In genomic region chr9:30456250-30456649, GRCm38 (mm10) we compare ENCODE assay signal across 26 mouse cellular contexts. TPM values are rescaled to one million over a fixed set of nuclear protein-coding genes. Genes with fewer than 3 reads are reported as not detected.
A peak's percentile ranks its signal among the peaks of the same experiment; 100 is the strongest.
DNase-seq lines count a peak whose midpoint lies in the region; ATAC-seq and TF ChIP-seq lines count a peak whose summit lies in the region.
"Had no signal": no experiment of that assay in that cellular context is flagged by ENCODE, and none has a peak within 500 bp of the region (broad histone marks: within the 10 kb centered on the region; RNA-seq: fewer than 3 reads in every experiment).

No protein-coding gene starts in this region.

- H3K9me3 ChIP-seq in heart, embryonic 12.5 days (replicated peaks), result no peaks in the 10 kb centered on the region
- H3K9me3 ChIP-seq in heart, postnatal 0 days (replicated peaks; ENCODE audit: control insufficient read depth, low read length), result no peaks in the 10 kb centered on the region
- no peaks in the 10 kb centered on the region for H3K9me3 ChIP-seq in kidney, embryonic 14.5 days (ENCODE audit: control insufficient read depth, low read length)
- H3K9me3 ChIP-seq: embryonic facial prominence, embryonic 10.5 days; embryonic facial prominence, embryonic 15.5 days; forebrain, embryonic 13.5 days; hindbrain, embryonic 12.5 days; intestine, embryonic 15.5 days; limb, embryonic 10.5 days; limb, embryonic 15.5 days; liver, embryonic 15.5 days; stomach, embryonic 15.5 days had no signal

- H3K4me1 ChIP-seq in heart, embryonic 12.5 days (replicated peaks), result peaks cover 30% of the 10 kb centered on the region
- H3K4me1 ChIP-seq in heart, postnatal 0 days (ENCODE audit: control insufficient read depth, insufficient read depth), result peaks cover 25% of the 10 kb centered on the region; the same call in 1 of the 2 replicates
- no peaks in the 10 kb centered on the region for H3K4me1 ChIP-seq in kidney, embryonic 14.5 days (ENCODE audit: control insufficient read depth, insufficient read depth, low read length)
- H3K4me1 ChIP-seq: embryonic facial prominence, embryonic 10.5 days; embryonic facial prominence, embryonic 15.5 days; forebrain, embryonic 13.5 days; hindbrain, embryonic 12.5 days; intestine, embryonic 15.5 days; limb, embryonic 10.5 days; limb, embryonic 15.5 days; liver, embryonic 15.5 days; stomach, embryonic 15.5 days had no signal

- H3K36me3 ChIP-seq in heart, embryonic 12.5 days, result peaks cover 25% of the 10 kb centered on the region
- H3K36me3 ChIP-seq in heart, postnatal 0 days (replicated peaks; ENCODE audit: control insufficient read depth, insufficient read depth, low read length), result peaks cover 18% of the 10 kb centered on the region
- peaks cover 8% of the 10 kb centered on the region; the same call in 1 of the 2 replicates for H3K36me3 ChIP-seq in kidney, embryonic 14.5 days (ENCODE audit: control insufficient read depth, insufficient read depth, low read length)

- TF ChIP-seq CTCF in heart, postnatal 0 days (IDR thresholded peaks at IDR 0.05; ENCODE audit: low read depth), result no peak

- WGBS in heart, embryonic 12.5 days, result 54% methylated on average over 6 of the region's 6 CpGs
- WGBS in heart, postnatal 0 days, result 53% methylated on average over 6 of the region's 6 CpGs
- 76% methylated on average over 6 of the region's 6 CpGs for WGBS in kidney, embryonic 14.5 days

- no peak overlapping the region for H3K4me3 ChIP-seq in heart, embryonic 12.5 days
- H3K4me3 ChIP-seq in heart, postnatal 0 days (ENCODE audit: low read depth, low read length), result no peak overlapping the region
- no peak overlapping the region for H3K4me3 ChIP-seq in kidney, embryonic 14.5 days (ENCODE audit: low read length)
- H3K4me3 ChIP-seq: embryonic facial prominence, embryonic 10.5 days; embryonic facial prominence, embryonic 15.5 days; forebrain, embryonic 13.5 days; hindbrain, embryonic 12.5 days; intestine, embryonic 15.5 days; limb, embryonic 10.5 days; limb, embryonic 15.5 days; liver, embryonic 15.5 days; stomach, embryonic 15.5 days had no signal

- no peak overlapping the region for H3K4me2 ChIP-seq in heart, embryonic 12.5 days
- no peak overlapping the region for H3K4me2 ChIP-seq in heart, postnatal 0 days (ENCODE audit: low read depth, low read length)
- no peak overlapping the region for H3K4me2 ChIP-seq in kidney, embryonic 14.5 days (replicated peaks; ENCODE audit: low read depth, low read length)
- H3K4me2 ChIP-seq: embryonic facial prominence, embryonic 15.5 days; forebrain, embryonic 13.5 days; hindbrain, embryonic 12.5 days; intestine, embryonic 15.5 days; limb, embryonic 15.5 days; liver, embryonic 15.5 days; midbrain, embryonic 11.5 days; stomach, embryonic 15.5 days had no signal

- no peak for TF ChIP-seq EP300 in heart, postnatal 0 days (IDR thresholded peaks at IDR 0.05; ENCODE audit: low read depth)

- no peak for ATAC-seq in heart, embryonic 12.5 days (ENCODE audit: insufficient number of reproducible peaks, low FRiP score)
- ATAC-seq in heart, postnatal 0 days (ENCODE audit: insufficient read depth, low read depth), result 0 out of 2 replicates have a peak, but pooled peaks have one; percentile 34
- ATAC-seq in kidney, embryonic 14.5 days (ENCODE audit: low FRiP score, low TSS enrichment), result no peak
- ATAC-seq: CD4-positive, CD25-positive, alpha-beta regulatory T cell, adult 4 months; forebrain, embryonic 13.5 days; hindbrain, postnatal 0 days; intestine, embryonic 15.5 days; midbrain, embryonic 16.5 days had no signal

- no peak overlapping the region for H3K9ac ChIP-seq in heart, embryonic 12.5 days
- H3K9ac ChIP-seq in heart, postnatal 0 days (replicated peaks; ENCODE audit: low read depth, low read length), result no peak overlapping the region
- H3K9ac ChIP-seq in kidney, embryonic 14.5 days (ENCODE audit: low read depth, low read length), result no peak overlapping the region
- H3K9ac ChIP-seq: embryonic facial prominence, embryonic 15.5 days; forebrain, embryonic 13.5 days; hindbrain, embryonic 12.5 days; intestine, embryonic 15.5 days; limb, embryonic 15.5 days; liver, embryonic 15.5 days; stomach, embryonic 15.5 days had no signal

- H3K27ac ChIP-seq in heart, embryonic 12.5 days (ENCODE audit: poor library complexity, severe bottlenecking), result no peak overlapping the region
- H3K27ac ChIP-seq in heart, postnatal 0 days (ENCODE audit: low read depth), result peak overlapping the region; percentile 34; the same call in 1 of the 2 replicates
- no peak overlapping the region for H3K27ac ChIP-seq in kidney, embryonic 14.5 days (ENCODE audit: low read depth, low read length)
- H3K27ac ChIP-seq: embryonic facial prominence, embryonic 10.5 days; embryonic facial prominence, embryonic 15.5 days; forebrain, embryonic 13.5 days; hindbrain, embryonic 12.5 days; hindbrain, postnatal 0 days; intestine, embryonic 15.5 days; limb, embryonic 10.5 days; limb, embryonic 15.5 days; liver, embryonic 15.5 days; stomach, embryonic 15.5 days had no signal

- H3K27me3 ChIP-seq in heart, embryonic 12.5 days (replicated peaks), result no peaks in the 10 kb centered on the region
- H3K27me3 ChIP-seq in heart, postnatal 0 days (ENCODE audit: control insufficient read depth, insufficient read depth, low read length), result no peaks in the 10 kb centered on the region
- no peaks in the 10 kb centered on the region for H3K27me3 ChIP-seq in kidney, embryonic 14.5 days (ENCODE audit: control insufficient read depth, insufficient read depth, low read length)
- H3K27me3 ChIP-seq: embryonic facial prominence, embryonic 15.5 days; forebrain, embryonic 13.5 days; hindbrain, embryonic 12.5 days; intestine, embryonic 15.5 days; limb, embryonic 15.5 days; liver, embryonic 15.5 days; stomach, embryonic 15.5 days had no signal

- peak; percentile 89 for DNase-seq in heart, adult 11 months
- no peak for DNase-seq in heart, postnatal 0 days (ENCODE audit: low spot score)
- no peak for DNase-seq in heart, postnatal 4 days
- peak; percentile 27 for DNase-seq in kidney, postnatal 14 days
- DNase-seq in urinary bladder, postnatal 14 days (ENCODE audit: low spot score), result no peak
- DNase-seq: cerebellum, adult 8-10 months; cerebellum, postnatal 25 days; gastrocnemius, postnatal 14 days; layer of hippocampus, adult 9-11 months; lung, postnatal 36 days; right cerebral cortex, postnatal 25 days had no signal

RNA-seq across cellular contexts. Expression of gene Snx19, which starts 29.3 kb away (rescaled TPM):
- 21.4 and 22.2 TPM in 2 replicates for polyA plus RNA-seq in heart, embryonic 12.5 days (2016; fragmentation: Nextera tagmentation; extraction: Ambion mirVana)
- total RNA-seq in heart, postnatal 0 days (2014; rRNA removed; ENCODE audit: low replicate concordance), result 19.9 and 20.8 TPM in 2 replicates
- 9.9 and 12.0 TPM in 2 replicates for polyA plus RNA-seq in heart, postnatal 0 days (2015; fragmentation: Nextera tagmentation; extraction: Ambion mirVana)
- 10 to 100 TPM; 27.4 to 29.7 TPM for total RNA-seq in heart, postnatal 4 days (2021)
- 9.6 and 23.4 TPM in 2 replicates for polyA plus RNA-seq in kidney, embryonic 14.5 days (2014; fragmentation: Nextera tagmentation; extraction: Ambion mirVana)

Comparison
In these comparisons a context has a peak if more than half of its experiments do, and no peak if none do; other contexts are left out.
1. DNase-seq: peak in heart, adult 11 months (single experiment) and kidney, postnatal 14 days (single experiment); none in heart, postnatal 0 days (single experiment), heart, postnatal 4 days (single experiment) and urinary bladder, postnatal 14 days (single experiment).